Mouse (Mus musculus) hindbrain, postnatal 0 days (tissue): ENCODE data around the gene Zfp418. TPM values are rescaled to one million over a fixed set of nuclear protein-coding genes. Genes with fewer than 3 reads are reported as not detected.
"Not testable (repeated sequence)": the region's sequence is repeated elsewhere in the genome, so short reads cannot be mapped to it uniquely, and the experiment has no call there.

Experiments used
- ATAC-seq: fragments of 200-750 bp; cut with Nextera tagmentation; 2 replicates; pipeline ENCODE4 v1.8.0; 2017; ENCODE audit warnings: mild to moderate bottlenecking, moderate TSS enrichment, moderate library complexity
- DNase-seq: peaks from one replicate; pipeline ENCODE4 v3.0.0-alpha.2; 2015; ENCODE audit warnings: low spot score
- H3K27ac ChIP-seq: fragments of 300-500 bp; sonication (generic); 2 replicates; pipeline ENCODE4 v1.5.1; 2014; ENCODE audit warnings: mild to moderate bottlenecking
- H3K27me3 ChIP-seq: fragments of 300-500 bp; sonication (generic); 2 replicates; pipeline ENCODE4 v1.6.1; 2014; ENCODE audit warnings: low read length, mixed read lengths; ENCODE audit not compliant: insufficient read depth
- H3K36me3 ChIP-seq: fragments of 300-500 bp; sonication (generic); 2 replicates; pipeline ENCODE4 v1.6.1; 2014; ENCODE audit warnings: low read length, mixed read lengths; ENCODE audit not compliant: insufficient read depth
- H3K4me1 ChIP-seq: fragments of 300-500 bp; sonication (generic); 2 replicates; pipeline ENCODE4 v1.6.1; 2014; ENCODE audit warnings: antibody characterized with exemption, low read length, mixed read lengths; ENCODE audit not compliant: insufficient read depth
- H3K4me2 ChIP-seq: fragments of 300-500 bp; sonication (generic); 2 replicates; pipeline ENCODE4 v1.6.1; 2014; ENCODE audit warnings: low read depth, mild to moderate bottlenecking, low read length, moderate library complexity, mixed read lengths
- H3K4me3 ChIP-seq: fragments of 300-500 bp; sonication (generic); 2 replicates; pipeline ENCODE4 v1.5.1; 2014; ENCODE audit warnings: low read length
- H3K9ac ChIP-seq: fragments of 300-500 bp; sonication (generic); replicated peaks from 2 replicates; pipeline ENCODE4 v1.6.1; 2014; ENCODE audit warnings: mild to moderate bottlenecking, low read length, moderate library complexity, mixed read lengths
- H3K9me3 ChIP-seq: fragments of 300-500 bp; sonication (generic); 2 replicates; pipeline ENCODE4 v1.6.1; 2016; ENCODE audit warnings: low read length, mixed read lengths
- CTCF ChIP-seq: IDR thresholded peaks from 2 replicates; pipeline ENCODE4 v1.5.1; 2016; ENCODE audit warnings: antibody characterized with exemption, control low read depth, low read depth
- WGBS: fragments of 180-500 bp; shearing (Covaris S2); extraction: QIAGEN DNeasy Blood & Tissue Kit; methylation state at CpG from one replicate; pipeline ENCODE4 v1.1.7; 2014; 5-methylcytosine and 5-hydroxymethylcytosine counted together
- polyA plus RNA-seq: library from polyadenylated mRNA; unstranded; fragments of >200 nt; fragmentation: Nextera tagmentation; extraction: Ambion mirVana; gene quantifications from 2 replicates; pipeline ENCODE4 v1.2.1, GENCODE M21; 2015
- total RNA-seq: library from RNA; depleted of rRNA; stranded (reverse); fragments of >200 nt; gene quantifications from 2 replicates; pipeline ENCODE4 v1.2.3, GENCODE M21; 2014; rRNA removed

Zfp418 gene
- total RNA-seq = 2.8 and 5.1 TPM in 2 replicates
- 1.1 and 1.4 TPM in 2 replicates for polyA plus RNA-seq

- peak; percentile 88 for DNase-seq
- Histone ChIP-seq H3K36me3 (no peaks in the 10 kb centered on the region), H3K4me2 (peak within 1 kb of the TSS; percentile 79), H3K9ac (peak within 1 kb of the TSS; percentile 62), H3K27me3 (no peaks in the 10 kb centered on the region), H3K9me3 (no peaks in the 10 kb centered on the region), H3K4me3 (peak within 1 kb of the TSS; percentile 82), H3K27ac (peak within 1 kb of the TSS; percentile 62; the same call in 1 of the 2 replicates), H3K4me1 (peaks cover 4% of the 10 kb centered on the region; the same call in 1 of the 2 replicates)
- WGBS = under 1% methylated on average over 26 of the region's 26 CpGs
- ATAC-seq = peak; percentile 99
- peak; percentile 43 for TF ChIP-seq CTCF
Measured at GRCm38 (mm10) chr7:7171227-7172147, at the start of gene Zfp418. Gene Zfp418 (plus strand): TSS chr7:7171330.

- DNase-seq (no peak), ATAC-seq (no peak; the same call in 1 of the 2 replicates)
- WGBS = 50% methylated on average over 6 of the region's 6 CpGs
- H3K4me2 ChIP-seq = peak overlapping the region; percentile 71
- H3K27me3 ChIP-seq = no peaks in the 10 kb centered on the region
- H3K4me3 ChIP-seq = peak overlapping the region; percentile 62
- 0 out of 2 replicates have a peak overlapping the region, but pooled peaks have one; percentile 71 for H3K27ac ChIP-seq
- 0 out of 2 replicates have a peak overlapping the region, but pooled peaks have one; percentile 71 for H3K9ac ChIP-seq
- H3K4me1 ChIP-seq = peaks cover 7% of the 10 kb centered on the region; the same call in 1 of the 2 replicates
- H3K9me3 ChIP-seq = no peaks in the 10 kb centered on the region
- TF ChIP-seq CTCF = no peak
- peaks cover 18% of the 10 kb centered on the region; the same call in 1 of the 2 replicates for H3K36me3 ChIP-seq
Measured at GRCm38 (mm10) chr7:7121602-7121980, 49.5 kb upstream of the Zfp418 start.

- not testable (repeated sequence) for H3K9me3 ChIP-seq, ATAC-seq, H3K4me2 ChIP-seq, H3K27me3 ChIP-seq, H3K4me3 ChIP-seq, H3K9ac ChIP-seq, H3K4me1 ChIP-seq, H3K27ac ChIP-seq, DNase-seq
- 93% methylated on average over 14 of the region's 15 CpGs for WGBS
- H3K36me3 ChIP-seq = peaks cover 19% of the 10 kb centered on the region
Measured at GRCm38 (mm10) chr7:7130491-7131124, 40.5 kb upstream of the Zfp418 start.

- H3K36me3 ChIP-seq = peaks cover 19% of the 10 kb centered on the region
- no peak for ATAC-seq
- H3K4me2 ChIP-seq = no peak overlapping the region
- H3K4me3 ChIP-seq = no peak overlapping the region
- no peaks in the 10 kb centered on the region for H3K9me3 ChIP-seq
- H3K4me1 ChIP-seq = no peaks in the 10 kb centered on the region; the same call in 1 of the 2 replicates
- no peak overlapping the region for H3K27ac ChIP-seq
- DNase-seq = no peak
- 80% methylated on average over 8 of the region's 8 CpGs for WGBS
- TF ChIP-seq CTCF = no peak
- H3K9ac ChIP-seq = no peak overlapping the region
- no peaks in the 10 kb centered on the region for H3K27me3 ChIP-seq
Measured at GRCm38 (mm10) chr7:7132751-7133150, 38.4 kb upstream of the Zfp418 start.

- ATAC-seq (peak; percentile 97), DNase-seq (peak; percentile 81)
- Histone ChIP-seq H3K9me3 (no peaks in the 10 kb centered on the region), H3K27ac (peak within 1 kb of the TSS; percentile 81), H3K27me3 (no peaks in the 10 kb centered on the region), H3K4me3 (peak within 1 kb of the TSS; percentile 51), H3K9ac (peak within 1 kb of the TSS; percentile 59), H3K36me3 (peaks cover 16% of the 10 kb centered on the region), H3K4me2 (peak within 1 kb of the TSS; percentile 67), H3K4me1 (no peaks in the 10 kb centered on the region; the same call in 1 of the 2 replicates)
- WGBS = 5% methylated on average over 16 of the region's 16 CpGs
- TF ChIP-seq CTCF = peak; percentile 73
Measured at GRCm38 (mm10) chr7:7136379-7136866, 34.7 kb upstream of the Zfp418 start, which contains the start of gene Zfp773. Gene Zfp773 (minus strand): TSS chr7:7136755.

- Histone ChIP-seq H3K9me3 (no peaks in the 10 kb centered on the region), H3K27ac (no peak overlapping the region), H3K4me2 (no peak overlapping the region), H3K27me3 (no peaks in the 10 kb centered on the region), H3K4me1 (no peaks in the 10 kb centered on the region), H3K36me3 (no peaks in the 10 kb centered on the region), H3K4me3 (no peak overlapping the region), H3K9ac (no peak overlapping the region)
- TF ChIP-seq CTCF = no peak
- no peak for ATAC-seq
- 94% methylated on average over 1 of the region's 1 CpGs for WGBS
- DNase-seq = no peak
Measured at GRCm38 (mm10) chr7:7144215-7144614, 26.9 kb upstream of the Zfp418 start.
